ENCODE assay signal across 6 mouse cellular contexts in genomic region chr14:90048820-90049219, GRCm38 (mm10).
DNase-seq lines count a peak whose midpoint lies in the region; ATAC-seq lines count a peak whose summit lies in the region.
"Not testable (repeated sequence)": the region's sequence is repeated elsewhere in the genome, so short reads cannot be mapped to it uniquely, and the experiment has no call there.

No protein-coding gene starts in this region.

- H3K4me1 ChIP-seq in intestine, embryonic 14.5 days (replicated peaks; ENCODE audit: control insufficient read depth, insufficient read depth, low read length); intestine, embryonic 16.5 days (ENCODE audit: control insufficient read depth, insufficient read depth, low read length); stomach, embryonic 14.5 days (ENCODE audit: control insufficient read depth, insufficient read depth, low read length); stomach, embryonic 16.5 days (ENCODE audit: control insufficient read depth, insufficient read depth, low read length): not testable (repeated sequence)

- H3K36me3 ChIP-seq in intestine, embryonic 14.5 days (ENCODE audit: control insufficient read depth, insufficient read depth, low read length); intestine, embryonic 16.5 days (ENCODE audit: control insufficient read depth, insufficient read depth, low read length); stomach, embryonic 14.5 days (ENCODE audit: control insufficient read depth, insufficient read depth, low read length); stomach, embryonic 16.5 days (ENCODE audit: control insufficient read depth, insufficient read depth, low read length): not testable (repeated sequence)

- not testable (repeated sequence) for H3K9me3 ChIP-seq in intestine, embryonic 14.5 days (ENCODE audit: control insufficient read depth, low read length); intestine, embryonic 16.5 days (ENCODE audit: control insufficient read depth, low read length); stomach, embryonic 14.5 days (ENCODE audit: control insufficient read depth, low read depth, low read length); stomach, embryonic 16.5 days (replicated peaks; ENCODE audit: control insufficient read depth, low read length)

- H3K9ac ChIP-seq in intestine, embryonic 14.5 days (ENCODE audit: low read length); intestine, embryonic 16.5 days (ENCODE audit: low read depth, low read length); stomach, embryonic 14.5 days (replicated peaks; ENCODE audit: low read depth, low read length); stomach, embryonic 16.5 days (ENCODE audit: low read length): not testable (repeated sequence)

- peak; percentile 3 to 6 for DNase-seq in cerebellum, postnatal 10 days
- not testable (repeated sequence) for DNase-seq in intestine, embryonic 14.5 days (ENCODE audit: low spot score)
- peak; percentile 52 for DNase-seq in large intestine, adult 2 months (ENCODE audit: low read depth, low spot score)

- 69% methylated on average over 2 of the region's 2 CpGs for WGBS in intestine, embryonic 14.5 days
- WGBS in intestine, embryonic 16.5 days: 57% methylated on average over 2 of the region's 2 CpGs
- 33% methylated on average over 2 of the region's 2 CpGs for WGBS in large intestine, adult 2 months
- 64% methylated on average over 2 of the region's 2 CpGs for WGBS in stomach, embryonic 14.5 days
- WGBS in stomach, embryonic 16.5 days: 78% methylated on average over 2 of the region's 2 CpGs

- H3K4me2 ChIP-seq in intestine, embryonic 14.5 days (ENCODE audit: low read length); intestine, embryonic 16.5 days (ENCODE audit: low read depth, low read length); stomach, embryonic 14.5 days (replicated peaks; ENCODE audit: low read depth, low read length); stomach, embryonic 16.5 days (ENCODE audit: low read depth, low read length): not testable (repeated sequence)

- not testable (repeated sequence) for H3K27ac ChIP-seq in intestine, embryonic 14.5 days (ENCODE audit: low read depth); intestine, embryonic 16.5 days (ENCODE audit: low read length); stomach, embryonic 14.5 days (ENCODE audit: low read length); stomach, embryonic 16.5 days (ENCODE audit: low read length)

- peak; percentile 60 for ATAC-seq in intestine, embryonic 14.5 days (replicated peaks; ENCODE audit: low FRiP score, low TSS enrichment, low read depth)
- ATAC-seq in intestine, embryonic 16.5 days: peak; percentile 85
- ATAC-seq in stomach, embryonic 14.5 days (ENCODE audit: insufficient number of reproducible peaks, insufficient read depth, low FRiP score, low read depth): peak; percentile 63
- ATAC-seq in stomach, embryonic 16.5 days (ENCODE audit: insufficient read depth, low FRiP score): peak; percentile 78; the same call in 1 of the 2 replicates

- H3K27me3 ChIP-seq in intestine, embryonic 14.5 days (replicated peaks; ENCODE audit: control insufficient read depth, insufficient read depth, low read length); intestine, embryonic 16.5 days (replicated peaks; ENCODE audit: control insufficient read depth, insufficient read depth, low read length); stomach, embryonic 14.5 days (ENCODE audit: control insufficient read depth, insufficient read depth, low read length); stomach, embryonic 16.5 days (ENCODE audit: control insufficient read depth, insufficient read depth, low read length): not testable (repeated sequence)

- H3K4me3 ChIP-seq in intestine, embryonic 14.5 days (ENCODE audit: low read depth, low read length); intestine, embryonic 16.5 days (ENCODE audit: low read length); stomach, embryonic 14.5 days (ENCODE audit: low read depth, low read length); stomach, embryonic 16.5 days (replicated peaks; ENCODE audit: low read length): not testable (repeated sequence)
